Mouse (Mus musculus) cortical plate, adult 2 months (tissue): ENCODE data around the gene Sephs2.

Source experiments
- CTCF ChIP-seq: fragments of 200-500 bp; IDR thresholded peaks from 2 replicates; pipeline ENCODE4 v1.5.1; 2011; ENCODE audit warnings: mild to moderate bottlenecking, control low read depth, low read length; ENCODE audit not compliant: insufficient read depth; ENCODE audit errors: extremely low read depth
- POLR2A ChIP-seq: fragments of 200-500 bp; IDR thresholded peaks from 2 replicates; pipeline ENCODE4 v1.6.1; 2011; ENCODE audit warnings: mild to moderate bottlenecking, low read length, control low read depth; ENCODE audit not compliant: insufficient read depth; ENCODE audit errors: extremely low read depth

DNA sequence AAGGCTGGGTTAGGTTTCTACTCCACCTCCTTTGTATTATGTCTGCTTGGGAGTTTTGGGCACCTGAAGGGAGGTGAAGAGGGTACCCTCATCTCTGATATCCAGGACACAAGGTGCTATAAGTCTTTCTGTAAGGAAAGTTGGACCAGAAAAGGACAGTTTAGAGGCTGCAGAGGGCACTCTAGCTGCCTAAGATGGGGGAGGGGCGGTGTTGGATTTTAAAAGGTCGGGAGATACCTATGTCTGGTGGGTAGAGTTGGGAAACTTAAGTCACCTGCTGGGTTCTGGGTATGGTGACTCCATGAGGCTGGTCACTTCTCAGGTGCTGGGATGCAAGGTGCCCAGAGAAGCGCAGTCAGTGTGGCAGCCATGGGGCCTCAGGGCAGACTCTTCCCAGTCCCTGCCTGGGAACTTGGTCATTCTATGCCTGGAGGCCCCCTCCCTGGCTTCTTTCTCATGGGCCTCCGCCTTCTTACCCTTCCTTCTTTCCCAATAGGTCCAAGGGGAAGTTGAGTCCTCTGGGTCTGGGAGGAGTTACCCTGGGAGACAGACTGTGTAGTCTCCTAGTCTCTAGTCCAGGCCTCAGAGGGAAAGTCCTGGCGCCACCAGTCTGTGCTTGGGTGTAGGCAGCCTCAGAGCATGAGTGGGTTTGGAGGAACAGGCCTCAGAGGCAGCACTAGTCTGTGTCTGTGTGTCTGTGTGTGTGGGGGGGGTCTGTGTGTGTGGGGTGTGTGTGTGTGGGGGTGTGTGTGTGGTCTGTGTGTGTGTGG lies 23.1 kb upstream of the Sephs2 start:
- no peak for TF ChIP-seq CTCF
- TF ChIP-seq POLR2A, result no peak
